Mouse (Mus musculus) left cerebral cortex, adult 9 months (tissue): ENCODE data around the gene Cnot10.

Source experiments
- DNase-seq, 2 experiments: peaks; one replicate each; pipeline ENCODE4 v3.0.0; 2022; ENCODE audit warnings: low spot score in 2 of 2

The Cnot10 gene

GRCm38 (mm10) chr9:114548496-114548895, 91.5 kb downstream of the Cnot10 start:
- DNase-seq: no peak

- DNase-seq: no peak
Observed at GRCm38 (mm10) chr9:114547643-114548077, 92.3 kb downstream of the Cnot10 start.

- DNase-seq: no peak
Observed at GRCm38 (mm10) chr9:114546765-114547164, 93.2 kb downstream of the Cnot10 start.

GRCm38 (mm10) chr9:114544754-114545393, 95.1 kb downstream of the Cnot10 start:
- no peak for DNase-seq

- DNase-seq: no peak
Observed at GRCm38 (mm10) chr9:114543882-114544753, 95.9 kb downstream of the Cnot10 start.

- DNase-seq: no peak
Observed at GRCm38 (mm10) chr9:114541279-114541741, 98.7 kb downstream of the Cnot10 start.

- DNase-seq: no peak
Observed at GRCm38 (mm10) chr9:114538996-114539563, 100.9 kb downstream of the Cnot10 start.

- no peak for DNase-seq
Observed at GRCm38 (mm10) chr9:114536628-114537027, 103.4 kb downstream of the Cnot10 start.
